Mouse (Mus musculus) intestine, embryonic 14.5 days (tissue): ENCODE results near the gene Inpp5b. TPM values are rescaled to one million over a fixed set of nuclear protein-coding genes. Genes with fewer than 3 reads are reported as not detected.

ENCODE experiments used
- ATAC-seq: fragments of 200-750 bp; cut with Nextera tagmentation; replicated peaks from 2 replicates; pipeline ENCODE4 v1.8.0; 2017; ENCODE audit warnings: low read depth, moderate number of reproducible peaks, moderate TSS enrichment, moderate library complexity; ENCODE audit not compliant: low FRiP score, low TSS enrichment
- DNase-seq: peaks from one replicate; pipeline ENCODE4 v3.0.0-alpha.2; 2018; ENCODE audit warnings: low spot score
- H3K27ac ChIP-seq: fragments of 300-500 bp; sonication (generic); 2 replicates; pipeline ENCODE4 v1.5.1; 2014; ENCODE audit warnings: low read depth, mild to moderate bottlenecking, control low read depth
- H3K27me3 ChIP-seq: fragments of 300-500 bp; sonication (generic); replicated peaks from 2 replicates; pipeline ENCODE4 v1.6.1; 2014; ENCODE audit warnings: low read length, control low read depth; ENCODE audit not compliant: control insufficient read depth, insufficient read depth
- H3K36me3 ChIP-seq: fragments of 300-500 bp; sonication (generic); 2 replicates; pipeline ENCODE4 v1.6.1; 2014; ENCODE audit warnings: low read length, control low read depth; ENCODE audit not compliant: control insufficient read depth, insufficient read depth
- H3K4me1 ChIP-seq: fragments of 300-500 bp; sonication (generic); replicated peaks from 2 replicates; pipeline ENCODE4 v1.6.1; 2014; ENCODE audit warnings: low read length, control low read depth, mixed read lengths; ENCODE audit not compliant: control insufficient read depth, insufficient read depth
- H3K4me2 ChIP-seq: fragments of 300-500 bp; sonication (generic); 2 replicates; pipeline ENCODE4 v1.6.1; 2014; ENCODE audit warnings: low read length
- H3K4me3 ChIP-seq: fragments of 300-500 bp; sonication (generic); 2 replicates; pipeline ENCODE4 v1.5.1; 2014; ENCODE audit warnings: low read depth, low read length, control low read depth, mixed read lengths
- H3K9ac ChIP-seq: fragments of 300-500 bp; sonication (generic); 2 replicates; pipeline ENCODE4 v1.6.1; 2014; ENCODE audit warnings: mild to moderate bottlenecking, low read length
- H3K9me3 ChIP-seq: fragments of 300-500 bp; sonication (generic); 2 replicates; pipeline ENCODE4 v1.6.1; 2016; ENCODE audit warnings: low read length, control low read depth; ENCODE audit not compliant: control insufficient read depth
- WGBS: fragments of 180-500 bp; shearing (Covaris S2); extraction: QIAGEN DNeasy Blood & Tissue Kit; methylation state at CpG from one replicate; pipeline ENCODE4 v1.1.7; 2014; 5-methylcytosine and 5-hydroxymethylcytosine counted together
- polyA plus RNA-seq: library from polyadenylated mRNA; unstranded; fragments of >200 nt; fragmentation: Nextera tagmentation; extraction: Ambion mirVana; gene quantifications from 2 replicates; pipeline ENCODE4 v1.2.1, GENCODE M21; 2014

Gene Inpp5b
- polyA plus RNA-seq, 1 experiment from 2014 or later, result 31.2 TPM

DNA sequence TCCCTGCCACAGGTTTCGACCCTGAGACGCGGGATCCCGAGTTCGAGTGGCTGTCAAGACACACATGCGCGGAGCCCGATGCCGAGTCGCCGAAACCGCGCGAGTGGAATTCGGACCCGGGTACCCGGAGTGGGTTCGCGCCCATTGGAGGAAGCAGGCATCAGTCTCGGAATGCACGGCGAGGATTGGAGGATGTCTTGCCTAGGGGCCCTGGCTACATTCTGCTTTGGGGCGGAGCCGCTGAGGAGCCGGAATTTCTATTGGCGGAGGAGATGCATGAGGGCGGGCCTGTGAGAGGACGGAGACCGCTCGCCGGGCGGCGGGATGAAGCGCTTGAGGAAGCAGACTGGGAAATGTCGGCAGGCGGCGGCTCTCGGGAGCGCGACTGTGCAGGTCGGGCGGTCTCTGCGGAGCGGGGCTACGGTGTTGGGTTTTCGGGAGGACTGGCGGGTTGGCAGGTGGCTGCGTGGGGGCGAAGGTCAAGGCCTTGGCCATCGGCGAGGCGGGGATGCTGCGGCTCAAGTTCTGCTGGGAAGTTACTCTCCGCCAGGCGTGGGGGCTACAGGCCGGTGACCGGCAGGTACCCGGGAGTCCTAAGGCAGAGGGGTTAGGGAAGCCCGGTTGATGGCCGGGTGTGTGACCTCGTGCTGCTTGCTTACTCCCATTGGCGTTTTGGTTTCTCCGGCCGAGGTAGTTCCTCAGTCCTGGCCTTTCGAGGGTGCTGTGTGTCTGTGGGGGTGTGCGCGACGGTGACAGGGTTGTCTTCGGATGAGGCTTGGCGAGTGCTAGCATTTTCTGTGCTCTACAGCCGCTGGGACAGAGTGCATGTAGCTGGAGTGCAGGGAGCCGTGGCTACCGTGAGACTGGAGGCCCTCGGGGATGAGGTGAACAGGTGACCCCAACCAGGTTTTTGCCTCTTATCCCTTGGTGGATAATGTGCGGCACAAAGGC is 9.9 kb downstream of the Inpp5b start:
- WGBS, result under 1% methylated on average over 75 of the region's 75 CpGs
- peak; percentile 99 for ATAC-seq
- peak; percentile 97 for DNase-seq
- H3K4me2 ChIP-seq, result peak overlapping the region; percentile 93
- no peaks in the 10 kb centered on the region for H3K9me3 ChIP-seq
- H3K4me3 ChIP-seq, result peak overlapping the region; percentile 73
- no peak overlapping the region for H3K27ac ChIP-seq
- peaks cover 22% of the 10 kb centered on the region for H3K4me1 ChIP-seq
- no peaks in the 10 kb centered on the region for H3K27me3 ChIP-seq
- 0 out of 2 replicates have a peak, but pooled peaks cover 5% of the 10 kb centered on the region for H3K36me3 ChIP-seq
- H3K9ac ChIP-seq, result peak overlapping the region; percentile 59

DNA sequence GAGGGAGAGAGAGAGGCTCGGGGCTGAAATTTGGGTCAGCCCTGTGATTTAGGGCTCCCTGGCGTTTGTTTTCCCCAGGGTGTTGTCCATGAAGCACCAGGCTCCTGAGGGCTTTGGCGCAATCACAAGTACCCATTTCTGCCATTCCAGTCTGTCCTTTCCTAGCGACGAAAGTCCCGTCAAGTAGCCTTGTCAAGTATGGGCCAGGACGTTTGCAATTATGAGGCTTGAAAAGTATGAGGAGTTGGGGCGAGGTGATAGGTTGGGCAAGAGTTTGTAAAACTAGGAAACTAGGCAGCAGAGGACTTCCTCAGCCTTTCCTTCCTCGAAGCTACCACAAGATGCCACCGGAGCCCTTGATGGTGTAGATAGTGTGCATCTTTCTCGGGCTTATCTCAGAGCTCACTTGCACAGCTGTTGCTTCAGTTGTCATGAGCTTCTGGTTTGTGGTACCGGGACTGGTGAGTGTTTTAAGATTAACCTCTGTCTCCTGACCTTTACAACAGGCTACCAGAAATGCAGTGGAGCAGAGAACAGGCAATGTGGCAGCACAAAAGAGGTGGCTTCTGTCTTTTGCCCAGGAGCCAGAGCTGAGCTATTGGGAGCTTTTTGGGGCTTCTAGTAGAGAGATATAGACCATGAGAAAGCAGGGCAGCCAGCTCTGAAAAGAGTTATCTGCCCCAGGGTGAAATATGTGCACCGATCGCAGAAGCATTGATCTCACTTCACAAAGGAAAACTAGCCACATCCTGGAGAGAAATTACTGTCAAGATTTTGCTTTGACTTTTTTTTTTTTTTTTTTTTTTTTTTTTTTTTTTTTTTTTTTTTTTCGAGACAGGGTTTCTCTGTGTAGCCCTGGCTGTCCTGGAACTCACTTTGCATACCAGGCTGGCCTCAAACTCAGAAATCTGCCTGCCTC is 10.9 kb downstream of the Inpp5b start:
- ATAC-seq (no peak), DNase-seq (no peak)
- 0 out of 2 replicates have a peak, but pooled peaks cover 5% of the 10 kb centered on the region for H3K36me3 ChIP-seq
- no peak overlapping the region for H3K27ac ChIP-seq
- peak overlapping the region; percentile 93 for H3K4me2 ChIP-seq
- peaks cover 22% of the 10 kb centered on the region for H3K4me1 ChIP-seq
- H3K4me3 ChIP-seq, result peak overlapping the region; percentile 73
- no peaks in the 10 kb centered on the region for H3K27me3 ChIP-seq
- WGBS, result 20% methylated on average over 15 of the region's 15 CpGs
- peak overlapping the region; percentile 59 for H3K9ac ChIP-seq
- H3K9me3 ChIP-seq, result no peaks in the 10 kb centered on the region

DNA sequence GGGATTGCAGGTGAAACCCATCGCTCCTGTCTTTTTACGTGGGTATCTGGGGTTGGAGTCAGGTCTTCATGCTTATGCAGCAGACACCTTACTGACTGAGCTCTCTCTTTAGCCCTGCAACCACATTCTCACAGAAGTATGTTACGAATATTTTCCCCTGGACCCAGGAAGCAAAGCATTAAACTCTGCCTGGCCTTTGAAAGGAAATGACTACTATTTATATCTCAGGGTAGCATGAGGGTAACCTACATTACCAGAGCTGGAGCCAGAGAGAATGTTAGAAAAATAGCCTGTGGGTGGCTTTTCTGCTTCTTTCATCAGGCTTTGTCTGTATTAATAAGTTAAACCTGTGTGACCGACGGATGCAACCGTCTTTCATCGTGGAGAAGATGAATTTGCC is 13.9 kb downstream of the Inpp5b start:
- 42% methylated on average over 7 of the region's 7 CpGs for WGBS
- Histone ChIP-seq H3K27ac (peak overlapping the region; percentile 6; the same call in 1 of the 2 replicates), H3K9ac (no peak overlapping the region), H3K36me3 (no peaks in the 10 kb centered on the region), H3K9me3 (no peaks in the 10 kb centered on the region), H3K4me2 (no peak overlapping the region), H3K27me3 (no peaks in the 10 kb centered on the region), H3K4me1 (peaks cover 27% of the 10 kb centered on the region), H3K4me3 (no peak overlapping the region)
- DNase-seq (no peak), ATAC-seq (no peak)

DNA sequence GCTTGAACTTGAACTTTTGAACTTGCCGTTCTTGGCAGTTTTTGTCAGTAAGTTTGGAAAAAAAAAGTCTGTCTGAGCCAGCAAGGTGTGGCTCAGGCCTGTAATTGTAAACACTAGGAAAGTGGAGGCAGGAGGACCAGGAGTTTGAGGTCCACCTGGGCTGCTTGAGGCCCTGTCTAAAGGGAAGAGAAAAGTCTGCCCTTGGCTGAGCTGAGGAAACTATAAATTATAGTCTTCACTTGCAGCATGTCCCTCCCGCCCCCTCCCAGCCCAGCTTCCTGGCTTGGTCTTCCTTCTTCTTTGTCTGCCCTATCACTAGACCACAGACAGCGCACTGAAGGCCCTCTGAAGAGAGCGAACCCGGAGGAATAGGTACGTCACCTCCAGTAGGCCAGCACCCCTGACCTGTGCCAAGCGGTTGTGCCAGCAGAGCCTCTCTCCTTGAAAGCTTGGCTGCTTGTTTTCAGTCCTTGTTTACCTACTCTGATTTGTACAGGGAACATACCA is 17.7 kb downstream of the Inpp5b start:
- H3K36me3 ChIP-seq, result no peaks in the 10 kb centered on the region
- no peak overlapping the region for H3K4me2 ChIP-seq
- H3K9me3 ChIP-seq, result no peaks in the 10 kb centered on the region
- H3K27ac ChIP-seq, result peak overlapping the region; percentile 74
- 42% methylated on average over 7 of the region's 7 CpGs for WGBS
- ATAC-seq (peak; percentile 57; the same call in 1 of the 2 replicates), DNase-seq (peak; percentile 57)
- no peaks in the 10 kb centered on the region for H3K27me3 ChIP-seq
- H3K4me3 ChIP-seq, result no peak overlapping the region
- no peak overlapping the region for H3K9ac ChIP-seq
- H3K4me1 ChIP-seq, result peaks cover 14% of the 10 kb centered on the region

DNA sequence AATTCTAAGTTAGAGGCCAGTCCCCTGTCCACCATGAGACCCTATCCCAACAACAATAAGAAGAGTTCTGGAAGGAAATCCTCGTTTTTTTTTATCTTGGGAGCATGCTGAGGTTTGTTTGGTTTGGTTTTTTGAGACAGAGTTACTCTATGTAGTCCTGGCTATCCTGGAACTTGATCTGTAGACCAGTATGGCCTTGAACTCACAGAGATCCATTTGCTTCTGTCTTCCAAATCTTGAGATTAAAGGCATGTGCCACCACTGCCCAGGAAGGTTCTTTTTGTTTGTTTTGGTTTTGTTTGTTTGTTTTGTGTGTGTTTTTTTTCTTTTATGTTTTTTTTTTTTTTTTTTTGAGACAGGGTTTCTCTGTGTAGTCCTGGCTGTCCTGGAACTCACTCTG is 19.6 kb downstream of the Inpp5b start:
- DNase-seq (no peak), ATAC-seq (no peak)
- H3K4me2 ChIP-seq, result no peak overlapping the region
- H3K4me1 ChIP-seq, result peaks cover 9% of the 10 kb centered on the region
- WGBS, result 41% methylated on average over 1 of the region's 1 CpGs
- no peaks in the 10 kb centered on the region for H3K27me3 ChIP-seq
- no peak overlapping the region for H3K9ac ChIP-seq
- H3K9me3 ChIP-seq, result no peaks in the 10 kb centered on the region
- H3K4me3 ChIP-seq, result no peak overlapping the region
- no peak overlapping the region for H3K27ac ChIP-seq
- no peaks in the 10 kb centered on the region for H3K36me3 ChIP-seq

DNA sequence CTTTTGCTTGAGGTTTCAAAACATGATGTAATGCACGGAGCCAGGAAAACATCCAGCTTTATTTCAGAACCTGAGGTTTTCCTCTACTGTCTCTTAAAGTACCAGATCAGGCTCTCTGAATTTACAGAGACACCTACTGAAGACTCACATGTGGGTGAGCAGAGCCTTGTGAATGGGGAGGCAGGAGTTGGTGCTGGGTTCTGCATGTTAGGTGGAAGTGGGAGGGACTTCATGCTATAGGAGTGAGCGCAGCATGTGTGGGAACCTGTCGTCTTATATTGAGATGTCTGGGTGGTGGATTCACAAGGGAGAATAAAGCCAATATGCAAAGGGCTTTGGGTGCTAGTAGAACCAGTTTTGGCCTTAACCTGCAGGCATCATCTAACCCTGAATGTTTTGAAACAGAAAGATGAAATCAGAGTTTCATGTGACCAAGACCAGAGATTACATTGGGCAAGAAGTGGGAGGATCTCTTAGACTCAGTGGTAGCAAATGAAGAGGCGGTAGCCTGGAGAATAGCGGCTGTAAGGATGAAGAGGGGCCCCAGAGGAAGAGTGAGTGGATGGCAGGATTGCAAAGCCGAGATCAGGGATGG is 21.3 kb downstream of the Inpp5b start:
- DNase-seq, result no peak
- no peaks in the 10 kb centered on the region for H3K9me3 ChIP-seq
- H3K27me3 ChIP-seq, result no peaks in the 10 kb centered on the region
- 82% methylated on average over 6 of the region's 6 CpGs for WGBS
- no peak overlapping the region for H3K4me2 ChIP-seq
- H3K9ac ChIP-seq, result no peak overlapping the region
- H3K4me1 ChIP-seq, result peaks cover 6% of the 10 kb centered on the region; the same call in 1 of the 2 replicates
- no peaks in the 10 kb centered on the region for H3K36me3 ChIP-seq
- ATAC-seq, result no peak
- H3K27ac ChIP-seq, result no peak overlapping the region
- H3K4me3 ChIP-seq, result no peak overlapping the region

DNA sequence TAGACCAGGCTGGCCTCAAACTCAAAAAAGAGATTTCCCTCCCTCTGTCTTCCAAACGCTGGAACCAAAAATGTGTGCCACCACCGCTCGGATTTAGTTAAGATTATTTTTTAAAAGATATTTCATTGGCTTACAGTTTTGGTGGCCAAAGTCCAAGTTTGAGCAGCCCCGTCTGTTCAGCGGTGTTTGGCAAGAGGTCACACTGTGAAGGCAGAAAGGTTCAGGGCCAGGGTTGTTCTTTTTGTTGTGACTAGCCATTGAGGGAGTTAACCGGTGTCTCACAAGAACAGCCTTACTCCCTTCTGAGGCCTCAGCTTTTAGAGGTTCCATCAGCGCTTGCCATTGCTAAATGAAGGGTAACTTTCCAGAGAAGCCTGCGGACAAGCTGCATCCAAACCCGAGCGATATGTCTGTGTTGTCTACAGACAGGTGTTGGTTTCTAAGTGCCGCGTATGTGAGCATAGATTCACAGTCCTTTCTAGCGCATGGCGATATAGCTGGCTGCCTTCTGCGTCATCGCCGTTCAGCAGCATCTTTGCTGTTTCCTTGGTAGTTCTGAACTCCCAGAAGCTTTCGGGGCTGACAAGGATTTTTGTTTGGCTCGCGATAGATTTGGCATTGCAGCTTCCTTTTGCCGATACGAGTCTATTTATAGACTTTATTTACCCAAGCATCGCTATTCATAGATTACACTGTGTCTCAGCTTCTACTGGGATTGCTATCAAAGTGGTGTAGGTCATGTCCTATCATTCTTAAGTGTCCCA is 24.3 kb downstream of the Inpp5b start:
- no peak overlapping the region for H3K4me3 ChIP-seq
- no peak overlapping the region for H3K4me2 ChIP-seq
- no peaks in the 10 kb centered on the region for H3K36me3 ChIP-seq
- H3K9ac ChIP-seq, result no peak overlapping the region
- no peak for DNase-seq
- no peak overlapping the region for H3K27ac ChIP-seq
- WGBS, result 86% methylated on average over 23 of the region's 23 CpGs
- no peak for ATAC-seq
- H3K9me3 ChIP-seq, result no peaks in the 10 kb centered on the region
- H3K27me3 ChIP-seq, result no peaks in the 10 kb centered on the region
- H3K4me1 ChIP-seq, result no peaks in the 10 kb centered on the region
